Mouse (Mus musculus): ENCODE measurements around the gene Nkx6-2. TPM values are rescaled to one million over a fixed set of nuclear protein-coding genes. Genes with fewer than 3 reads are reported as not detected.

Nkx6-2 gene
- polyA plus RNA-seq, 1 experiment from 2014 or later = 0.08 TPM

GRCm38 (mm10) chr7:139564161-139564560, 18.4 kb downstream of the Nkx6-2 start:
- Histone ChIP-seq H3K27me3 (no peaks in the 10 kb centered on the region), H3K36me3 (peaks cover 43% of the 10 kb centered on the region), H3K4me2 (replicated peaks) (no peak overlapping the region), H3K4me3 (no peak overlapping the region), H3K4me1 (no peaks in the 10 kb centered on the region), H3K9ac (no peak overlapping the region), H3K27ac (no peak overlapping the region), H3K9me3 (no peaks in the 10 kb centered on the region)
- 91% methylated on average over 2 of the region's 2 CpGs for WGBS
- no peak for ATAC-seq (ENCODE audit: low FRiP score, low read depth)

- H3K4me2 ChIP-seq (replicated peaks) = no peak overlapping the region
- no peak overlapping the region for H3K4me3 ChIP-seq
- H3K27ac ChIP-seq = no peak overlapping the region
- H3K9me3 ChIP-seq = no peaks in the 10 kb centered on the region
- no peak for ATAC-seq (ENCODE audit: low FRiP score, low read depth)
- H3K27me3 ChIP-seq = no peaks in the 10 kb centered on the region
- no peaks in the 10 kb centered on the region for H3K4me1 ChIP-seq
- peaks cover 47% of the 10 kb centered on the region for H3K36me3 ChIP-seq
- WGBS = 83% methylated on average over 4 of the region's 4 CpGs
- no peak overlapping the region for H3K9ac ChIP-seq
Measured at GRCm38 (mm10) chr7:139563425-139563824, 19.2 kb downstream of the Nkx6-2 start.

- H3K4me1 ChIP-seq = no peaks in the 10 kb centered on the region
- no peak overlapping the region for H3K9ac ChIP-seq
- WGBS = 83% methylated on average over 10 of the region's 10 CpGs
- H3K4me2 ChIP-seq (replicated peaks) = no peak overlapping the region
- H3K27me3 ChIP-seq = no peaks in the 10 kb centered on the region
- H3K4me3 ChIP-seq = no peak overlapping the region
- ATAC-seq (ENCODE audit: low FRiP score, low read depth) = no peak
- peaks cover 31% of the 10 kb centered on the region for H3K36me3 ChIP-seq
- H3K9me3 ChIP-seq = no peaks in the 10 kb centered on the region
- no peak overlapping the region for H3K27ac ChIP-seq
Measured at GRCm38 (mm10) chr7:139559659-139560058, 22.9 kb downstream of the Nkx6-2 start.

- Histone ChIP-seq H3K9ac (no peak overlapping the region), H3K9me3 (no peaks in the 10 kb centered on the region), H3K4me3 (no peak overlapping the region), H3K36me3 (peaks cover 23% of the 10 kb centered on the region), H3K4me2 (replicated peaks) (no peak overlapping the region), H3K4me1 (no peaks in the 10 kb centered on the region), H3K27ac (no peak overlapping the region), H3K27me3 (no peaks in the 10 kb centered on the region)
- no peak for ATAC-seq (ENCODE audit: low FRiP score, low read depth)
- WGBS = 43% methylated on average over 10 of the region's 10 CpGs
Measured at GRCm38 (mm10) chr7:139556746-139557526, 25.7 kb downstream of the Nkx6-2 start.

GRCm38 (mm10) chr7:139556331-139556730, 26.3 kb downstream of the Nkx6-2 start:
- Histone ChIP-seq H3K4me1 (no peaks in the 10 kb centered on the region), H3K27me3 (no peaks in the 10 kb centered on the region), H3K4me3 (no peak overlapping the region), H3K36me3 (peaks cover 22% of the 10 kb centered on the region), H3K9ac (no peak overlapping the region), H3K4me2 (replicated peaks) (no peak overlapping the region), H3K27ac (no peak overlapping the region), H3K9me3 (no peaks in the 10 kb centered on the region)
- ATAC-seq (ENCODE audit: low FRiP score, low read depth) = no peak
- WGBS = 68% methylated on average over 5 of the region's 5 CpGs

GRCm38 (mm10) chr7:139551519-139551918, 31.1 kb downstream of the Nkx6-2 start:
- 86% methylated on average over 2 of the region's 2 CpGs for WGBS
- Histone ChIP-seq H3K36me3 (no peaks in the 10 kb centered on the region), H3K27me3 (no peaks in the 10 kb centered on the region), H3K4me1 (no peaks in the 10 kb centered on the region), H3K4me3 (no peak overlapping the region), H3K4me2 (replicated peaks) (no peak overlapping the region), H3K9me3 (no peaks in the 10 kb centered on the region), H3K27ac (no peak overlapping the region), H3K9ac (no peak overlapping the region)
- ATAC-seq (ENCODE audit: low FRiP score, low read depth) = no peak

GRCm38 (mm10) chr7:139550086-139550783, 32.4 kb downstream of the Nkx6-2 start:
- Histone ChIP-seq H3K4me2 (replicated peaks) (no peak overlapping the region), H3K27ac (no peak overlapping the region), H3K9ac (no peak overlapping the region), H3K4me3 (no peak overlapping the region), H3K4me1 (peaks cover 1% of the 10 kb centered on the region; the same call in 1 of the 2 replicates), H3K9me3 (no peaks in the 10 kb centered on the region), H3K36me3 (0 out of 2 replicates have a peak, but pooled peaks cover 5% of the 10 kb centered on the region), H3K27me3 (no peaks in the 10 kb centered on the region)
- WGBS = 83% methylated on average over 3 of the region's 3 CpGs
- ATAC-seq (ENCODE audit: low FRiP score, low read depth) = no peak

- Histone ChIP-seq H3K4me1 (peaks cover 9% of the 10 kb centered on the region), H3K9me3 (no peaks in the 10 kb centered on the region), H3K36me3 (peaks cover 18% of the 10 kb centered on the region), H3K4me2 (replicated peaks) (no peak overlapping the region), H3K27ac (no peak overlapping the region), H3K9ac (no peak overlapping the region), H3K27me3 (no peaks in the 10 kb centered on the region), H3K4me3 (no peak overlapping the region)
- 88% methylated on average over 2 of the region's 2 CpGs for WGBS
- ATAC-seq (ENCODE audit: low FRiP score, low read depth) = no peak
Measured at GRCm38 (mm10) chr7:139547325-139547724, 35.3 kb downstream of the Nkx6-2 start.

GRCm38 (mm10) chr7:139544706-139545625, 37.6 kb downstream of the Nkx6-2 start:
- Histone ChIP-seq H3K9ac (no peak overlapping the region), H3K4me2 (replicated peaks) (no peak overlapping the region), H3K36me3 (peaks cover 25% of the 10 kb centered on the region), H3K4me3 (no peak overlapping the region), H3K27ac (no peak overlapping the region), H3K9me3 (no peaks in the 10 kb centered on the region), H3K4me1 (peaks cover 9% of the 10 kb centered on the region), H3K27me3 (no peaks in the 10 kb centered on the region)
- no peak for ATAC-seq (ENCODE audit: low FRiP score, low read depth)
- WGBS = 68% methylated on average over 12 of the region's 12 CpGs

GRCm38 (mm10) chr7:139541422-139541821, 41.2 kb downstream of the Nkx6-2 start:
- no peak for ATAC-seq (ENCODE audit: low FRiP score, low read depth)
- no peak overlapping the region for H3K4me3 ChIP-seq
- H3K9ac ChIP-seq = no peak overlapping the region
- H3K4me2 ChIP-seq (replicated peaks) = no peak overlapping the region
- H3K36me3 ChIP-seq = peaks cover 41% of the 10 kb centered on the region
- H3K27me3 ChIP-seq = no peaks in the 10 kb centered on the region
- H3K27ac ChIP-seq = no peak overlapping the region
- no peaks in the 10 kb centered on the region for H3K9me3 ChIP-seq
- WGBS = 86% methylated on average over 6 of the region's 6 CpGs
- peaks cover 9% of the 10 kb centered on the region for H3K4me1 ChIP-seq

GRCm38 (mm10) chr7:139540601-139541000, 42.0 kb downstream of the Nkx6-2 start:
- Histone ChIP-seq H3K4me2 (replicated peaks) (no peak overlapping the region), H3K27me3 (no peaks in the 10 kb centered on the region), H3K4me3 (no peak overlapping the region), H3K9me3 (no peaks in the 10 kb centered on the region), H3K4me1 (peaks cover 9% of the 10 kb centered on the region), H3K9ac (no peak overlapping the region), H3K36me3 (peaks cover 44% of the 10 kb centered on the region), H3K27ac (no peak overlapping the region)
- 83% methylated on average over 1 of the region's 1 CpGs for WGBS
- ATAC-seq (ENCODE audit: low FRiP score, low read depth) = no peak

- H3K36me3 ChIP-seq = peaks cover 34% of the 10 kb centered on the region
- no peaks in the 10 kb centered on the region for H3K9me3 ChIP-seq
- ATAC-seq (ENCODE audit: low FRiP score, low read depth) = no peak
- H3K27ac ChIP-seq = no peak overlapping the region
- H3K4me2 ChIP-seq (replicated peaks) = no peak overlapping the region
- H3K9ac ChIP-seq = no peak overlapping the region
- H3K4me3 ChIP-seq = no peak overlapping the region
- no peaks in the 10 kb centered on the region for H3K4me1 ChIP-seq
- WGBS = 85% methylated on average over 2 of the region's 2 CpGs
- H3K27me3 ChIP-seq = no peaks in the 10 kb centered on the region
Measured at GRCm38 (mm10) chr7:139538541-139538940, 44.1 kb downstream of the Nkx6-2 start.

Data from limb, embryonic 13.5 days (tissue).